Mouse (Mus musculus) layer of hippocampus, adult 9-11 months (tissue): Measurements from ENCODE around the gene Oma1.

Experiments used
- DNase-seq: peaks from one replicate; pipeline ENCODE4 v3.0.0; 2022

Oma1 gene

DNA sequence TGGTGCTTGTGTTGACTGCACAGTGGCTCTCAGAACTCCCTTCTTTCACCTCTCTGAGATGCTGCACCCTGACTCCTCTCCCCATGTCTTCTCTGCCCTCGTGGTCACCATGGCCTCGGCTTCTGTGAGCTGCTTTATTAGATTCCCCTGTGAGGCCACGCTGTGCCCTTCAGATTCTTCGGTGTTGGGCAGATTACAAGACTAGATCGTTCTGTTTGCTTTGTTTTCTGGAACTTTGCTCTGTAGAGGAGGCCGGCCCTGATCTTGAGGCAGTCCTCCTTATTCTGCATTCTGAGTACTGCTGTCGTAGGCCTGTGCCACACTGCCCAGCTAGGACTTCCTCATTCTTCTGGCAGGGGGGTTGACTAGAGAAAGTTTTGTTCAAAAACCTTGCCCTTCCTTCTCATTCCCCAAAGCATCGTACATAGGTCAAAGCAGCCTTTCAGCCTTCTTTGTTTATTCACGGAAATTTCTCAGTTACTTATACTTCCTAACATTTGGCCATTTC is 45.4 kb downstream of the Oma1 start:
- DNase-seq: no peak

- no peak for DNase-seq
Measured at GRCm38 (mm10) chr4:103382171-103382570, 68.6 kb downstream of the Oma1 start.

DNA sequence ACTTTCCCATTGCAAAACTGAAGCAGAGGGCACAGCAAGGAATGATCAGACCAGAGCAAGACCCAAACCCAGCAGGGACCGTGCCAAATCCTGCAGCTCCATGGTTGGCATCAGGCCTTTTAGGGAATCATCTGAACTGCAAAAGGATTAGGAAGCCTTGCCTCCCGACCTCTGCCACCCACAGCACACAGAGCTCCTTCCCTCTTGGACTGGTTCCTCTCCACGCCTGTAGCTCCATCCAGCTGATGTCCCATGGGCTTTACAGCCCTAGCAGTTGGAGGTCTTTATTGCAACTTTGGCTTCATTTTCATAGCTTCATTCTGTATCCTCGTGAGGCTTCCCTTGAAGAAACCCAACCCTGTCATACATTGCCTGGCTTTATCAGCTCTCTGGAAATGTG is 71.4 kb downstream of the Oma1 start:
- DNase-seq: no peak

- DNase-seq: no peak
Measured at GRCm38 (mm10) chr4:103385835-103386787, 72.5 kb downstream of the Oma1 start.

- no peak for DNase-seq
Measured at GRCm38 (mm10) chr4:103387292-103387691, 73.7 kb downstream of the Oma1 start.

DNA sequence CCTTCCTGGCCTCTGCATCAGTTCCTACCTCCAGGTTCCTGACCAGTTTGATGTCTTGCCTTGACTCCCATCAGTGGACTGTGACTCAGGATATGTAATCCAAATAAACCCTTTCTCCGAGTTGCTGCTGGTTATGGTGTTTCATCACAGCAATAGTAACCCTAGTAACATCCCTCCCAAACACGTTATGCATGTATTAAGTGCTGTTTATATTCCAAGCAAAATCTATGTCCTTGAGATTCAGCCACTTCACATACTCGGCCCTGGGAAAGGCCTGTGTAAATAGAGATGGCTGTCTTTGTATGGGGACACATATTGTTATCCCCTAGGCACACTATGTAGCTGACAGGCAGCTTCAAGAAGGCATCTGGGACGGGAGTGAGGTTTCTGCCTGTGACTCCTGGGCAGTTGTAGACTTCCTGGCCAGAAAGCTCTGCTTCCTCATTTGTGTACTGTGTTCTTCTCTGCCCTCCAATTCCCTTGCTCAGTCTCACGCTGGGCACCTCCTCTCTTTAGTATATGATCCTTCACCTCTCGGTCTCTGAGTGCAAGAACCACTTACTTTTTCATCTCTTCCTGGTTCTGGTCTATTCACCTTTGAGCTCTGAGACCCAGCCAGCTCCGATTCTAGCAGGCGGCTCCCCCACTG is 75.0 kb downstream of the Oma1 start:
- DNase-seq: no peak

GRCm38 (mm10) chr4:103389583-103389982 is 76.0 kb downstream of the Oma1 start:
- no peak for DNase-seq

GRCm38 (mm10) chr4:103390499-103390898 is 76.9 kb downstream of the Oma1 start:
- no peak for DNase-seq

DNA sequence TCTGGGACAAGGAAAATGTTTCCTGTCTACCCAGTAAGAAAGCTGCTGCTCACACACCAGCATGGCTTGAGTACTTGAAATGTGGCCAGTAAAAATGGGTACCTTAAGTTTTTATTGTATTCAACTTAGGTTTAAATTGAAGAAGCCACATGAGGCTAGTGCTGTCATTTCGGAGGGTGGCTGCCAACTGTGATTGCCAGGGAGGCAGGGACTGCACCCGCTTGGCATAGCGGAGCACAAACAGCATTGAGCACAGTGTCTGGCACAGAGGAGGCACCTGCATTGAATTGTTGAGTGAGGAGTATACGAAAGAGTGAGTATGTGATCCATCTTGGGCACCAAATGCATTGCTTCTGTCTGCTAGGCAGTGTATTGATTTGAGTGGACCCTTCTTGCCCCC is 81.5 kb downstream of the Oma1 start:
- DNase-seq: no peak

DNA sequence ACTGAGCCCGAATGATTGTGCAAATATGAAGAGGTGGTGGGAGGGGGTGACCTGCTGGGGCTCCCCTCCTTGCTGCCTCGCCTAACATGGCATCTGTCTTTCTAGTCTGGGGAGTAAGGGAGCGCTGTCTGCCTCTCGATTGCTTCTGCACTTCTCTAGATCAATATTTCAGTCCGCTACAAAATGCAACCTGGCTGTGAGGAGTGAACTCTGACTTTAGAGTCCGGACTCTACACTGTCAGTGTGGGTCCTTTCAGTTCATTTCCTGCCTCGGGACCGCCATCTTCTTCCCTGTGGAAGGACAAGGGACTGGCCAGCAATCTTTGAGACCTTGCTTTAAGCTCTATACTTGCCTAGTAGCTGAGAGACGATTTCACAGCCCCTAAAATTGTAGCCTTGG is 82.3 kb downstream of the Oma1 start:
- DNase-seq: no peak

DNA sequence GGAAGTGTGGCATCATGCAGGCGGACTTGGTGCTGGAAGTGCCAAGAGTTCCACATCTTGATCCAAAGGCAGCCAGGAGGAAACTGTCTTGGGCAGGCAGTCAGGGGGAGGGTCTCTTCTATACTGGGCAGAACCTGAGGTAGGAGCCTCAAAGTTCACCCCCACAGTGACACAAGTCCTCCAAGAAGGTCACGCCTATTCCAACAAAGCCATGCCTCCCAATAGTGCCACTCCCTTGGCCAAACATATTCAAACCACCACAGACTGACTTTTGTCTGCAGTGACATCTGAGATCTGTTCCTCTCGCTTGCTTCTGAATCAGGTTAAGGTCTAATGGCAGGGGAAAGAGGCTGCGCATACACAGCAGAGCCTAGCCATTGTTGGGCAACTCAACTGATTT is 83.3 kb downstream of the Oma1 start:
- no peak for DNase-seq

DNA sequence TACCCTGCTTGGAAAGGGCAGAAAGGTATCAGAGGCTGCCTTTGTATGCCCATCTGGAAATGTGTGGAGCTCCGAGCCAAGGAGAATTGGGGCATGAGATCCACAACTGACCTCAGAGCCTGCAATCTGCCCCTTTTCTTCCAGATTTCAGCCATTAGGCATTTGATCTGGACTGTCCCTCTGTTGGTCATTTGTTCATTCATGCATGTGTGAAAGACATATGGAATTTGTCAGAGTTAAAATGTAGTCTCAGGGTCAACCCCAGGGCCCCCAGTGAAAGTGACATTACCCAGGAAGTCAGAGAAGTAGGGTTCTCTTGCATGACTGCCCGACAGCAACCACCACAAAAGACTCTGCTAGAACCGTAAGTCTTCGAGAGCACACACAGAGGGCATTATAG is 89.0 kb downstream of the Oma1 start:
- DNase-seq: no peak

- DNase-seq: no peak
Measured at GRCm38 (mm10) chr4:103405321-103405720, 91.7 kb downstream of the Oma1 start.

GRCm38 (mm10) chr4:103410217-103410799 is 96.7 kb downstream of the Oma1 start:
- DNase-seq: no peak
